Mouse (Mus musculus): ENCODE measurements at regions not wholly inside any gene's neighbourhood (a gene's known extent, or its start where the extent isn't known, plus 50 kb on each side); places are given as distances from the start of the nearest gene placed in this dataset.

GRCm38 (mm10) chr13:51227836-51228235 lies 57.0 kb downstream of the Nxnl2 start:
- in situ Hi-C loops (cut with MboI; ENCODE audit: unreplicated experiment in 2 of 2), result no loop called here

- in situ Hi-C loops (cut with MboI; ENCODE audit: unreplicated experiment in 2 of 2), result no loop called here
These were observed 58.3 kb downstream of the Nxnl2 start for GRCm38 (mm10) chr13:51228862-51229770.

- in situ Hi-C loops (cut with MboI; ENCODE audit: unreplicated experiment in 2 of 2), result no loop called here
These were observed 59.0 kb downstream of the Nxnl2 start for GRCm38 (mm10) chr13:51229862-51230261.

GRCm38 (mm10) chr13:51231586-51231985 lies 60.8 kb downstream of the Nxnl2 start:
- in situ Hi-C loops (cut with MboI; ENCODE audit: unreplicated experiment in 2 of 2), result no loop called here

- in situ Hi-C loops (cut with MboI; ENCODE audit: unreplicated experiment in 2 of 2), result no loop called here
These were observed 76.6 kb downstream of the Nxnl2 start for GRCm38 (mm10) chr13:51247378-51247777.

GRCm38 (mm10) chr13:51253371-51253770 lies 82.5 kb downstream of the Nxnl2 start:
- in situ Hi-C loops (cut with MboI; ENCODE audit: unreplicated experiment in 2 of 2), result no loop called here

GRCm38 (mm10) chr13:51255688-51256087 lies 84.9 kb downstream of the Nxnl2 start:
- in situ Hi-C loops (cut with MboI; ENCODE audit: unreplicated experiment in 2 of 2), result no loop called here

GRCm38 (mm10) chr13:51258752-51259721 lies 88.2 kb downstream of the Nxnl2 start:
- in situ Hi-C loops (cut with MboI; ENCODE audit: unreplicated experiment in 2 of 2), result no loop called here

GRCm38 (mm10) chr13:51261619-51262018 lies 90.8 kb downstream of the Nxnl2 start:
- in situ Hi-C loops (cut with MboI; ENCODE audit: unreplicated experiment in 2 of 2), result no loop called here

- in situ Hi-C loops (cut with MboI; ENCODE audit: unreplicated experiment in 2 of 2), result loop anchor here (10.0 kb wide), 3 partner anchors 142 to 198 kb away; partner anchors contain the start of gene Spin1 (in 2 of the 2)
These were observed 102.0 kb downstream of the Nxnl2 start for GRCm38 (mm10) chr13:51272786-51273185.

- in situ Hi-C loops (cut with MboI; ENCODE audit: unreplicated experiment in 2 of 2), result loop anchor here (5.0 to 10.0 kb wide), 4 partner anchors 138 to 200 kb away; partner anchors contain the start of gene Spin1 (in 2 of the 2)
These were observed 103.8 kb downstream of the Nxnl2 start for GRCm38 (mm10) chr13:51274639-51275038.

- in situ Hi-C loops (cut with MboI; ENCODE audit: unreplicated experiment in 2 of 2), result loop anchor here (5.0 to 10.0 kb wide), 4 partner anchors 136 to 202 kb away; partner anchors contain the start of gene Spin1 (in 2 of the 2)
These were observed 105.8 kb downstream of the Nxnl2 start for GRCm38 (mm10) chr13:51276601-51277000.

GRCm38 (mm10) chr13:51277515-51277914 lies 106.7 kb downstream of the Nxnl2 start:
- in situ Hi-C loops (cut with MboI; ENCODE audit: unreplicated experiment in 2 of 2), result loop anchor here (5.0 to 10.0 kb wide), 4 partner anchors 135 to 203 kb away; partner anchors contain the start of gene Spin1 (in 2 of the 2)

GRCm38 (mm10) chr13:51279642-51280387 lies 109.0 kb downstream of the Nxnl2 start:
- in situ Hi-C loops (cut with MboI; ENCODE audit: unreplicated experiment in 2 of 2), result loop anchor here (5.0 to 10.0 kb wide), 4 partner anchors 132 to 205 kb away; partner anchors contain the start of gene Spin1 (in 2 of the 2)

- in situ Hi-C loops (cut with MboI; ENCODE audit: unreplicated experiment in 2 of 2), result no loop called here
These were observed 109.5 kb downstream of the Nxnl2 start for GRCm38 (mm10) chr13:51280388-51280753.

- in situ Hi-C loops (cut with MboI; ENCODE audit: unreplicated experiment in 2 of 2), result no loop called here
These were observed 113.9 kb downstream of the Nxnl2 start for GRCm38 (mm10) chr13:51284679-51285078.

- in situ Hi-C loops (cut with MboI; ENCODE audit: unreplicated experiment in 2 of 2), result no loop called here
These were observed 118.6 kb downstream of the Nxnl2 start for GRCm38 (mm10) chr13:51289442-51289841.

- in situ Hi-C loops (cut with MboI; ENCODE audit: unreplicated experiment in 2 of 2), result no loop called here
These were observed 118.4 kb upstream of the S1pr3 start for GRCm38 (mm10) chr13:51290021-51290424.

- in situ Hi-C loops (cut with MboI; ENCODE audit: unreplicated experiment in 2 of 2), result no loop called here
These were observed 117.5 kb upstream of the S1pr3 start for GRCm38 (mm10) chr13:51290926-51291325.

- in situ Hi-C loops (cut with MboI; ENCODE audit: unreplicated experiment in 2 of 2), result no loop called here
These were observed 115.4 kb upstream of the S1pr3 start for GRCm38 (mm10) chr13:51293047-51293446.
